Mouse (Mus musculus) liver, postnatal 0 days (tissue): ENCODE measurements at regions not wholly inside any gene's neighbourhood (a gene's known extent, or its start where the extent isn't known, plus 50 kb on each side); places are given as distances from the start of the nearest gene placed in this dataset.

Source experiments
- CTCF ChIP-seq: sonication (generic); IDR thresholded peaks from 2 replicates; pipeline ENCODE4 v1.5.1; 2016; ENCODE audit warnings: antibody characterized with exemption, low read depth
- EP300 ChIP-seq: IDR thresholded peaks from 2 replicates; pipeline ENCODE4 v1.6.1; 2016; ENCODE audit warnings: antibody characterized with exemption, low read depth, mild to moderate bottlenecking

DNA sequence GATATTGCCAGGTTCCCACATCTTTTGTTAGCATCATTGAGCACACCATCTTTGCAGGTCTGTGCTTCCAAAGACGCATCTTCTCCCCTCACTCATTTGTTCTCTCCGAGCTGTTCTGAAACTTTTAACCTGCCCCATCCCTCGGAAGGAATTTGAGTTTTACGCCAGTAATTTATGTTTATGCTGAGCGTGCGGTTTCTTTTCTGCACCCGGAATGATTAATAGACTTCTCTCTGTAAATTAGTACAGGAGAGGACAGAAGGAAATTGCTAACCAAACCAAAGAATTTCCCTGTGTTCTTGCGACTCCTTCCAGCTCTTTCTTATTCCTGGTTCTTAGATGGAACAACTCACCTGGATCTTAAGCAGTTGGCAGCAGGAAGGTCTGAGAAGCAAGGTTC lies 349.7 kb upstream of the Tshz3 start:
- TF ChIP-seq CTCF (no peak), EP300 (no peak)
